Mouse (Mus musculus) bone marrow, adult 2 months (tissue): ENCODE data around the gene Parva.

Experiments
- CTCF ChIP-seq: fragments of 200-500 bp; IDR thresholded peaks from 2 replicates; pipeline ENCODE4 v1.5.1; 2011; ENCODE audit warnings: low read length, control low read depth; ENCODE audit not compliant: control insufficient read depth, insufficient read depth
- POLR2A ChIP-seq: fragments of 200-500 bp; IDR thresholded peaks from 2 replicates; pipeline ENCODE4 v1.6.1; 2011; ENCODE audit warnings: low read depth, mild to moderate bottlenecking, control low read depth, low read length, borderline replicate concordance; ENCODE audit not compliant: control insufficient read depth

- TF ChIP-seq CTCF (no peak), POLR2A (no peak)
Measured at GRCm38 (mm10) chr7:112600163-112600562, 172.9 kb downstream of the Parva start.
